Mouse (Mus musculus) gastrocnemius, postnatal 10 days (tissue): ENCODE data around the gene Gnao1. TPM values are rescaled to one million over a fixed set of nuclear protein-coding genes. Genes with fewer than 3 reads are reported as not detected.
A peak's percentile ranks its signal among the peaks of the same experiment; 100 is the strongest.

Experiments
- DNase-seq: peaks from one replicate; pipeline ENCODE4 v3.0.0; 2021; ENCODE audit warnings: mixed read lengths
- total RNA-seq, 2 experiments: library from RNA; stranded (reverse); gene quantifications; 2 replicates each; pipeline ENCODE4 v1.2.3; 2021

Gnao1 gene
- total RNA-seq, 2 experiments from 2014 or later = 10.1 to 14.9 TPM

GRCm38 (mm10) chr8:93893556-93893955 is 83.8 kb downstream of the Gnao1 start:
- DNase-seq = no peak

GRCm38 (mm10) chr8:93896841-93897551 is 87.2 kb downstream of the Gnao1 start:
- DNase-seq = no peak

DNA sequence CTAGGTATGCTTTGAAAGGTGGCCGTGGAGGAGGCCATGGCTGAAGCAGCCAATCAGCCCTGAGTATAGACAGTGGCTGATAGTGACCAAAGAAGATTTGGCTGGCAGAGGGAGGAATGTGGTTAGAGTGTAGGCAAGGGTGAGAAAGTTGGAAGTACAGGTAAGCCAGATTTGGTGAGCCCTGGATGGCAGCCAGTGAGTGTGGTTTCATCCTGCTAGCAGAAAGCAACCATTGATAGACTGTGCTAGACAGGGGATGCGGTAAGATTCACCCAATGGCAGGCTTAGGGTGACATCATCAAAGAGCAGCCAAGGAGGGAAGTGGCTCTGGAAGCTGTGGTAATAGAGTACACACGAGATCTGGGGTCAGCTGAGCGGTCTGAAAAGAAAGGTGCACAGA is 88.8 kb downstream of the Gnao1 start:
- DNase-seq = no peak

GRCm38 (mm10) chr8:93902040-93902439 is 92.3 kb downstream of the Gnao1 start:
- DNase-seq = no peak

- no peak for DNase-seq
These were observed 97.2 kb downstream of the Gnao1 start for GRCm38 (mm10) chr8:93906961-93907360.

DNA sequence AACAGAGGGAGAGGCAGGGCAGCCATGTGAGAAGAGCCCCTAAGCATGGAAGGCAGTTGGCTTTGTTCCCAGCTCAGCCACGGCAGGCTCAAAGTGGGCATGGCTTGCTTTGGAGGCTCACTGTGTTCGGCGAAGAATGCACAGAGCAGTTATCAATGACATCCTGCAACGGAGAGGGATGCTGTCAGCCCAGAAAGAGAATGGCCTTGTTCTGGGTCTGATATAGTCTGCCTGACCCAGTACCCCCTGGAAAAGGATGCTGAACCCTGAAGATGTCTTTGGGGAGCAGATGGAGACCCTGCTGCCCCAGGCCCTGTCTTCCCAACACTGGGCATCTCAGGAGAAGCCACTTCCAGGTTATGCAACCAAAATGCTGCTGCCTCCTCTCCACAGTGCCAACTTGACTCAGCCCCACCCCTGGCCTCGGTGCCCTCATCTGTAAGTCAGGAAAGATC is 98.2 kb downstream of the Gnao1 start:
- no peak for DNase-seq

GRCm38 (mm10) chr8:93908546-93908945 is 98.8 kb downstream of the Gnao1 start:
- no peak for DNase-seq

DNA sequence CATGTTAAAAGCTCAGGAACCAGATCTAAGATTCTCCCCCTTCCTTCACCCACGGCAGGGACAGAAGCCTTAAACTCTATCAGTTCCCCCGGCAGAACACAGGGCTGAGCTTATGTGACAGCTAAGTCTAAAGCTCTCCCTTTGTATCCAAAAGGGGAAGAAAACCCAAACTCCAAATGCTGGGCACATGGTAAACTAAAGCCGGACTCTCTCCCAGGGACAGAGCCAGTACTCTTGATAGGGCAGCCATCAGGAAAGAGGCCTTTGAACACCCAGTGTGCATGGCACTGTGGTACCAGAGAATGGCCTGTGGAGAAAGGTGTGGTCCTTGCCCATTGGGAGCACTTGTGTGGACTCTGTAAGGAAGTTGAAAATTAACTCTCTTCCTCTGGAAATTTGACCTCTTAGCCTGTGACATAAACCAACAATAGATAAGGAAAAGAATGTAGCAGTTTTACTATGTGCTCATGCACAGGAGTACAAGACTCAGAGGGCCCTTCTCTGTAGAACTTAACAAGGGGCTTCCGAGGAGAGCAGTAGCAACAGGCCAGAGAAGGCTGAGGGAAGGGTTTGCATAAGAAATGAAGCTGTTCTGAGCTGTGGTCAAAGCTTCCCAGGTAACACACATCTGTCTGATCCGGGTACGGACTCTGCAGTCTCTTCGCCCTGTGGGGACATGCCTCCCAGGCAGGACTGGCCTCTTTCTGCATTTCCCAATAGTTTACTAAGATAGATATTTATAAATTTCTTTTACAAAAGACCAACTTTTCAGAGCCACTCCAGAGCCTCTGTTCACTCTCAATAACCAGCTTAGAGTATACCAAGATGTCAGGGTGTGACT is 102.2 kb downstream of the Gnao1 start:
- DNase-seq = no peak

DNA sequence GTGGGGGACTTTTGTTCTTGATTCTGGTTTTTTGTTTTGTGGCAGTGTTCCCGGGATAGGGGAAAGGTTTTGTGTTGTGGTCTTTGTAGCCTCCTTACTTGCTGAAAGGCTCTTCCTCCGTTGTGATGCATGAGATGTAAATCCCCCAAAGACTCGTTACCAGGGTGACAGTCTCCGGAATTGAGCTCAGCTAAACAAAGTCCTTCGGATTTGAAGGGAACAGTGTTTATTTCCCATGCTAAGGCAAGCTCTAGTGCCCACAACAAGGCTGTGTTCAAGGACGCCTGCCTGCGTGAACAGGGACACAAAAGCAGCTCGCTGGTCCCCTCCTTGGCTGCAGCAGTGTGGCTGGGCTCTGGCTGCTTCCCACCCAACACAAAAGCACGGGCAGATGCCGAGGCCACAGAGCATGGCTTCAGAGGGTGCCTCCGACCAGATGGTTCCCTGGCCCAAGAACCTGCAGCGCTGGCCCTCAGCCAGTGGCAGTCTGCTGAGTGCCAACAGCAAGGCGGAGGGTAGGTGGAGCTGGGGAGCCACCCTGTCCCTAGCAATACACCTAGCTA is 108.2 kb downstream of the Gnao1 start:
- peak; percentile 44 for DNase-seq

GRCm38 (mm10) chr8:93918580-93918979 is 108.8 kb downstream of the Gnao1 start:
- DNase-seq = no peak

- DNase-seq = no peak
These were observed 109.7 kb downstream of the Gnao1 start for GRCm38 (mm10) chr8:93919422-93919821.

- no peak for DNase-seq
These were observed 110.3 kb downstream of the Gnao1 start for GRCm38 (mm10) chr8:93919916-93920589.

DNA sequence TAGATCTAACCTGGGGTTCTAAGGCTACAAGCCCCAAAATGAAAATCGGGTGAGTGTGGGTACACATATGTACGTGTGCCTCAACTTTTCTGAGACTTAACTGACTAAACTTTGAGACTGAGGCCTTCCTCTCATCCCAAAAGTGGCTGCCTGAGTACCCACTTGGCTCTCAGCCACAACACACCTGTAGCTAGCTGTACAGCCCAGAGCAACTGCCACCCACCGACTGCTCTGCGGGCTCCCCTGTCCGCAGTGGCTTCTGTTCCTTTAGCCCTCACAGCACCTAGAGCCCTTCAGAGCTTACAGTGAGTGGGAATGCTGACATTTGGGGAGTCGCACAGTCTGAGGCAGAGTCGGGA is 110.8 kb downstream of the Gnao1 start:
- no peak for DNase-seq

GRCm38 (mm10) chr8:93923897-93924334 is 114.2 kb downstream of the Gnao1 start:
- DNase-seq = no peak

DNA sequence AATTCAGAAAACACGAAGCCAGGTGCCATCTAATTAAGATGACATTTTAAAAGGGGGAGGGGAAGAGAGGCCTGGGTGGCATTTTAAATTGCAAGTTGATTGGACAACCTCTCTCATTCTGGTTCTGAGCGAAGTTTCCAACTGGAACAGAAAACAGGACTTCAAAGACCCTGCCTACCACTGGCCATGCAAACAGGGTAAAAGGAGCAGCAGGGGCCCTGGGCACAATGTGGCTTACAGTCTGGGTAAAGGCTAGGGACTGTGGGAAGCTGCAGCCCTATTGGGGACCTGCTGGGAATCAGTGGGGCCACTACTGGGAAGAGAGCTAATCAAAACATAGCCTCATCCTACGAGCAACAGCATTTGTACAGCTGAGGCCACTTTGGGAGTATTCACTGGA is 115.7 kb downstream of the Gnao1 start:
- no peak for DNase-seq

DNA sequence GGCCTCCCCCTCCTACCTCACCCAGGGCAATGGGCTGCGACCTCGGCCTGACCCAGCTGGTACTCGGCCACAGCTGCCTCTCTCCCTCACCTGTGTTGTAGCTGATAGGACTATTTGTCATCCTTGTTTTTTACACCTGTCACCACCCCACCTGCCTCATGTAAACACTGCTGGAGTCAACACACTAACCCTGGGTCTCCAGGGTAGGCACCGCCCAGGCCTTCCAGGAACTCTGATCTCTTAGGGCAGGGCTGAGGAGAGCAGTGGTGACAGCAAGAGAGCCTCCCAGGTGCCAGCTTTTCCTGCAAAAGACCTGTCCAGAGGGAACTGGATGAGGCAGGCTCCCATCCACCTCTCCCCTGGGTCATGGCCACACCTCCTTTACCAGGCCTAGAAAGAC is 119.5 kb downstream of the Gnao1 start:
- DNase-seq = no peak

GRCm38 (mm10) chr8:93931336-93931735 is 121.6 kb downstream of the Gnao1 start:
- DNase-seq = no peak

GRCm38 (mm10) chr8:93932873-93933272 is 123.1 kb downstream of the Gnao1 start:
- peak; percentile 85 for DNase-seq

DNA sequence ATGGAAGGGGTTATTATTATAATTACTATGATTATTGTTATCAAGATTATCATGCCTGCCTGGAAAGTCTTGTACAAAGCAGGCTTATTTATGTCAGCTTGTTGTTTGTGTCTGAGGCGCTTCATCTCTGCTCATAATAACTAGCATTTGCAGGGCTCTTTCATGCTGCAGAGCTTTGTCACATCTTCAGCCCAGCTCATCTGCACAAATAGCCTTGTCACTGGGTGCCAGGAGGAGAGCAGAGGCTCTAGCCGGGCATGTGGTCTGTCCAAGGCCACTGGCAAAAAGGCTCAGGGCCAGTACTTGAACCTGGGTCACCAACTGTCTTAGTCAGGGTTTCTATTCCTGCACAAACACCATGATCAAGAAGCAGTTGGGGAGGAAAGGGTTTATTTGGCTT is 123.5 kb downstream of the Gnao1 start:
- no peak for DNase-seq

DNA sequence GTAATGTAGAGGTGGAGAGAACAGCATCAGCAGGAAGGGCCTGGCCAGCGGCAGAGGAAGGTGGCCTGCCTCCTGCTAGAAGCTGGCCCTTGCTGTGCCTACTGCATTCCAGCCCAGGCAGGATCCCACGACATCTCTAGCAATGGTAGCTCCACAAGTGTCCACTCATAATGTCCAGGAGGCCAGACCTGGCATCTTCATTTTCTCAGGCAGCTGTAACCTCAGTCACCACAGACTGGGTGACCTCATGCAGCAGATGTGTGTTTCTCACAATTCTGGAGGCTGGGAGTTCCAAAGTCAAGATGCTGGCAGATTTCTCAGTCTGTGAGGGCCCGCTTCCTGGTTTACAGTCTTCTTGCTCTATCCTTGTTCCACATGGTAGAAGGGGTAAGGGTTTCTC is 128.4 kb downstream of the Gnao1 start:
- DNase-seq = no peak

DNA sequence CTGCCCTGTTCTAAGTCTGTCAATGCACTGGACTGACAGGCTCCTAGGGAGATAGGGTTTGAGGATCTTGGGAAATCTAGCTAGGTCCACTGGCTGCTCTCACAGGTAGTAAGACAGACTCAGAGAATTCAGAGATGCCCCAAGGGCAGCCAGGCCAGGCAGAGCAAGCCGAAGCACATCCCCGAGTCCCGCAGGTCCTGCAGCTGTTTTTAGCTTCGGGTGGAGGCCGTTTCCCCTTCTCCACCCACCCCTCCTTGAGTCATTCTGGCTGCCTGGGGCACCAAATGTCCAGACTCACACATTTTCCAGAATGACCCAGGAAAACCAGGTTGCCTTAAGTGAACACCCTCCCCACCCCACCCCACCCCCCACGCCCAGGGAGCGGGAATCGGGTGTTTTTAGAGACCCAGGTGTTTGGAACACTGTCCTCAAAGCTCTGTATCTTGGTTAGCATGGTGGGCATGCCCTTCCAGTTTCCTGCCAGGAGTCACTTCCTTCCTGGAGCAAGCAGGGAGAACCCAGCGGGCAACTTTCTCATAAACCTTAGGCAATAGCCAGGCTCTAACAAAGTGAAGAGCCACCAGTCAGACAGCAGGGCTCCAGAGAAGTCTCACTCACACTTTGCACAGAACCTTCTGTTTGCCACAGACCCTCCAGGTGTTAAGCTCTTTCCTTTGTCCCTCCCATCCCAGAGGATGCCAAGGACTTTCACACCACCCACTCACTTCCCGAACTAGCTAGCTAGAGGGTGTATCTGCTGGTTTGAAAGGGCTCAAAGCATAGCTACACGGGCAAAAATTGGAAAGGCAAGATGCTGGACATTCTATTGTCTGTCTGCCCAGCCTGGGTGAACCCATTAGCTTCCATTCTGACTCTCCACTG is 131.0 kb downstream of the Gnao1 start:
- no peak for DNase-seq

DNA sequence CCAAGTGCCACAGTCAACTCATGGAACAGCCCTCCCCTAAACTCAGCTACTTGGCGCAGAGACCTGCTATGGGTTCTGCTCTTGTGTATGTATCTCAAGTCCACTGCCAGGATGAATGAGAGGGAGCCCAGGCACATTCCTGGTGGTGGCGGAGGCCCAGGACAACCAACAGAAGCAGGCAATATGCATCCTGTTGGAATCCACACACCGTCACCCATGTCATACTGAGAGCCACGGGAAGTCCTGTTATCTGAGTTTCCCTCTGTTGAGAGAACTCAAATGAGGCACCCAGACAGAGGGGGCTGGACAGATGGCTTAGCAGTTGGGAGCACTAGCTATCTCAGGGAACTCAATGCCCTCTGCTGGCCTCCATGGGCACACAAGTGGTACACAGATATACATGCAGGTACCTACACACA is 131.9 kb downstream of the Gnao1 start:
- DNase-seq = no peak
